Mouse (Mus musculus): ENCODE results near the gene Prpmp5.
"Not testable (repeated sequence)": the region's sequence is repeated elsewhere in the genome, so short reads cannot be mapped to it uniquely, and the experiment has no call there.

Gene Prpmp5

GRCm38 (mm10) chr6:132314657-132315056 is at the start of gene Prpmp5:
Gene Prpmp5, minus strand, starts transcription at chr6:132314757.
- not testable (repeated sequence) for DNase-seq

GRCm38 (mm10) chr6:132364034-132364433 is 49.5 kb upstream of the Prpmp5 start, which contains the start of gene Gm8882:
Gene Gm8882, minus strand, starts transcription at chr6:132364134.
- DNase-seq = not testable (repeated sequence)

Data from heart, adult 11 months (tissue).